Mouse (Mus musculus): ENCODE results near the gene Arhgef17. TPM values are rescaled to one million over a fixed set of nuclear protein-coding genes. Genes with fewer than 3 reads are reported as not detected.

Arhgef17 gene
- total RNA-seq, 2 experiments from 2014 or later, result 50.4 to 79.5 TPM

- DNase-seq (ENCODE audit: low spot score in 2 of 2), result peak; percentile 54 to 66
Observed at GRCm38 (mm10) chr7:100879595-100879994, 52.3 kb downstream of the Arhgef17 start.

- DNase-seq (ENCODE audit: low spot score in 2 of 2), result no peak
Observed at GRCm38 (mm10) chr7:100876771-100877170, 55.1 kb downstream of the Arhgef17 start.

- DNase-seq (ENCODE audit: low spot score in 2 of 2), result no peak
Observed at GRCm38 (mm10) chr7:100876293-100876692, 55.6 kb downstream of the Arhgef17 start.

- DNase-seq (ENCODE audit: low spot score in 2 of 2), result no peak
Observed at GRCm38 (mm10) chr7:100875822-100876221, 56.1 kb downstream of the Arhgef17 start.

GRCm38 (mm10) chr7:100873197-100873596 lies 58.7 kb downstream of the Arhgef17 start:
- DNase-seq (ENCODE audit: low spot score in 2 of 2), result no peak

GRCm38 (mm10) chr7:100871892-100872291 lies 60.0 kb downstream of the Arhgef17 start:
- peak; percentile 45 for DNase-seq (ENCODE audit: low spot score in 2 of 2)

GRCm38 (mm10) chr7:100871355-100871754 lies 60.6 kb downstream of the Arhgef17 start:
- DNase-seq (ENCODE audit: low spot score in 2 of 2), result no peak

GRCm38 (mm10) chr7:100869877-100870629 lies 61.9 kb downstream of the Arhgef17 start:
- no peak for DNase-seq (ENCODE audit: low spot score in 2 of 2)

- no peak for DNase-seq (ENCODE audit: low spot score in 2 of 2)
Observed at GRCm38 (mm10) chr7:100868551-100868950, 63.4 kb downstream of the Arhgef17 start.

- no peak for DNase-seq (ENCODE audit: low spot score in 2 of 2)
Observed at GRCm38 (mm10) chr7:100867561-100867960, 64.3 kb downstream of the Arhgef17 start.

GRCm38 (mm10) chr7:100866675-100867074 lies 65.2 kb downstream of the Arhgef17 start:
- peak; percentile 62 to 70 for DNase-seq (ENCODE audit: low spot score in 2 of 2)

GRCm38 (mm10) chr7:100862828-100863638 lies 68.9 kb downstream of the Arhgef17 start, which contains the start of gene Relt:
Gene Relt (minus strand): TSS chr7:100863446.
- peak; percentile 93 to 95 for DNase-seq (ENCODE audit: low spot score in 2 of 2)

- DNase-seq (ENCODE audit: low spot score in 2 of 2), result no peak
Observed at GRCm38 (mm10) chr7:100862353-100862752, 69.6 kb downstream of the Arhgef17 start.

GRCm38 (mm10) chr7:100861209-100861608 lies 70.7 kb downstream of the Arhgef17 start:
- no peak for DNase-seq (ENCODE audit: low spot score in 2 of 2)

- DNase-seq (ENCODE audit: low spot score in 2 of 2), result no peak
Observed at GRCm38 (mm10) chr7:100860450-100860849, 71.5 kb downstream of the Arhgef17 start.

- no peak for DNase-seq (ENCODE audit: low spot score in 2 of 2)
Observed at GRCm38 (mm10) chr7:100855795-100856573, 75.9 kb downstream of the Arhgef17 start.

- no peak for DNase-seq (ENCODE audit: low spot score in 2 of 2)
Observed at GRCm38 (mm10) chr7:100855300-100855699, 76.6 kb downstream of the Arhgef17 start.

- no peak for DNase-seq (ENCODE audit: low spot score in 2 of 2)
Observed at GRCm38 (mm10) chr7:100854861-100855260, 77.0 kb downstream of the Arhgef17 start.

GRCm38 (mm10) chr7:100854137-100854814 lies 77.6 kb downstream of the Arhgef17 start:
- no peak for DNase-seq (ENCODE audit: low spot score in 2 of 2)

GRCm38 (mm10) chr7:100853396-100853795 lies 78.5 kb downstream of the Arhgef17 start:
- DNase-seq (ENCODE audit: low spot score in 2 of 2), result no peak

All from adrenal gland, adult 18-20 months (tissue).